Mouse (Mus musculus) spleen, postnatal 10 days (tissue): Measurements from ENCODE around the gene Cfap43.

Experiments
- DNase-seq, 2 experiments: peaks; one replicate each; pipeline ENCODE4 v3.0.0; 2021 to 2022; ENCODE audit warnings: low spot score in 2 of 2

The Cfap43 gene

GRCm38 (mm10) chr19:47885886-47886285, 33.2 kb downstream of the Cfap43 start:
- no peak for DNase-seq

GRCm38 (mm10) chr19:47885191-47885743, 33.8 kb downstream of the Cfap43 start:
- DNase-seq, result no peak

- no peak for DNase-seq
These were observed 34.6 kb downstream of the Cfap43 start for GRCm38 (mm10) chr19:47884296-47885085.

- DNase-seq, result no peak
These were observed 36.2 kb downstream of the Cfap43 start for GRCm38 (mm10) chr19:47882882-47883254.

- peak; percentile 73 to 89 for DNase-seq
These were observed 36.8 kb downstream of the Cfap43 start for GRCm38 (mm10) chr19:47882151-47882881.

GRCm38 (mm10) chr19:47881538-47881937, 37.5 kb downstream of the Cfap43 start:
- DNase-seq, result no peak

GRCm38 (mm10) chr19:47876252-47876651, 42.8 kb downstream of the Cfap43 start:
- DNase-seq, result no peak

GRCm38 (mm10) chr19:47871515-47871914, 47.6 kb downstream of the Cfap43 start:
- no peak for DNase-seq

GRCm38 (mm10) chr19:47870102-47870666, 48.9 kb downstream of the Cfap43 start:
- DNase-seq, result no peak

GRCm38 (mm10) chr19:47869516-47869915, 49.6 kb downstream of the Cfap43 start:
- no peak for DNase-seq

DNA sequence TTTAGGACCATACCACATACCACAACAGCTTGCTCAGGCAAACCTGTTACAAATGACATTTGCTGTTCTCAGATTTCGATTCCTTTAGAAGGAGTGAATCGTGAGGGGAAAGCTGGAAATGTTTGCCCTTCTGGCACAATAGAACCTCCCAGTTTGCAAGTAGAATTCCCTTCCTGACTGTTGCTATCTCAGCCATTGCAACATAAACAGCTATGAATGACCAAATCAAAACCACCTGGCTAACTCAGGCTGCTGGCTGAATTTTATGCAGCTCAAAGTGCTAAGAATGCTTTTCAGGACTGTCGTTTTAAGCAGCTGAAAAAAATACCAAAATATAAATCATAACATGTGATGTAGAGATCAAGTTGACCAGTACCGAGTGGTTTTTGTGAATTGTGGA, 50.1 kb downstream of the Cfap43 start:
- no peak for DNase-seq

- DNase-seq, result no peak
These were observed 51.4 kb downstream of the Cfap43 start for GRCm38 (mm10) chr19:47867628-47868175.

DNA sequence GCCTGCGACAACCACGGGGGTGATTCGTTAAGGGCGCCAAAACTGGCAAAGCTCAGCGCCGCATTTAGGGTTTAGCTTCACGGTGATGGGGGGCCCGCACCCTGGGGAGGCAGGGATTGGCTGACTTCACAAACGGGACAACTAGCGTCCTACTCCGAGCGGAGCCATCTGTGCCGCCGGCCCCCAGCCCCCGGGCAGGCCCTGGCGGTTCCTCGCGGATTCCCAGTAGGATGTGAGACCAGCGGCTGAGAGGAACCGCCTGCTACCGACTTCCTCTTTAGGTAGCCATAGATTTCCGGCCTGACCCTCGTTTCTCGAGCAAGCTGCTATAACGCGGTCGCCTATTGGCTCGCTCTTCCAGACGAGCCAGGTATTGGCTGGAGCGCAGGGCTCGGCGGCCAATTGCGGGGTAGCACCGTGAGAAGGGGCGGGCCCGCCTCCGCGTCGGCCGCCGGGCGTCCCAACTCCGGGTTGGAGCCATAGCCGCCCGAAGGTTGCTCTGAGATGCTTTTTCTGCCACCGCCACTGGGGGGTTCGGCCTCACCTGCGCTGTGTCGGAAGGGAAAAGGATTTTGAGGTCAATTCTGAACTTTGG, 53.6 kb downstream of the Cfap43 start, which contains the start of gene Gsto2:
Gene Gsto2 (plus strand): TSS at position 182 of the 595 bp plus-strand sequence.
- peak; percentile 78 to 94 for DNase-seq

DNA sequence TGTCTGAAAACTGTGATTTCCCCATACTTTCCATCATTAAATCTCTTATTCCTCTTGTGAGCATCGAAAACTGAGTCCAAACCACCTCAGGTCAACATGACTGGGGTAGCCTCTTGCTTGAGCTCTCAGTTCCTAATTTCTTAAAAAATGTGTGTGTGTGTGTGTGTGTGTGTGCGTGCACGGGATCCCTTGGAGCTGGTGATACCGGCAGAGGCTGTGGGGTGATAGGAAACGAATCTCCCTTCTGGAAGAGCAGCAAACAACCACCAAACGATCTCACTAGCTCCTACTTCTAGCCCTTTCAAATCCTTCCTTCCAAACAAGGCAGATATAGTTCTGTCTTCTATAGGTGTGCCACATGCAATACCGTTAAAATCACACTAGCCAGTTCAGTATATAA, 54.4 kb downstream of the Cfap43 start:
- DNase-seq, result no peak

- DNase-seq, result no peak
These were observed 55.0 kb downstream of the Cfap43 start for GRCm38 (mm10) chr19:47864051-47864450.

GRCm38 (mm10) chr19:47862581-47862980, 56.5 kb downstream of the Cfap43 start:
- no peak for DNase-seq

- no peak for DNase-seq
These were observed 59.9 kb downstream of the Cfap43 start for GRCm38 (mm10) chr19:47859180-47859579.

DNA sequence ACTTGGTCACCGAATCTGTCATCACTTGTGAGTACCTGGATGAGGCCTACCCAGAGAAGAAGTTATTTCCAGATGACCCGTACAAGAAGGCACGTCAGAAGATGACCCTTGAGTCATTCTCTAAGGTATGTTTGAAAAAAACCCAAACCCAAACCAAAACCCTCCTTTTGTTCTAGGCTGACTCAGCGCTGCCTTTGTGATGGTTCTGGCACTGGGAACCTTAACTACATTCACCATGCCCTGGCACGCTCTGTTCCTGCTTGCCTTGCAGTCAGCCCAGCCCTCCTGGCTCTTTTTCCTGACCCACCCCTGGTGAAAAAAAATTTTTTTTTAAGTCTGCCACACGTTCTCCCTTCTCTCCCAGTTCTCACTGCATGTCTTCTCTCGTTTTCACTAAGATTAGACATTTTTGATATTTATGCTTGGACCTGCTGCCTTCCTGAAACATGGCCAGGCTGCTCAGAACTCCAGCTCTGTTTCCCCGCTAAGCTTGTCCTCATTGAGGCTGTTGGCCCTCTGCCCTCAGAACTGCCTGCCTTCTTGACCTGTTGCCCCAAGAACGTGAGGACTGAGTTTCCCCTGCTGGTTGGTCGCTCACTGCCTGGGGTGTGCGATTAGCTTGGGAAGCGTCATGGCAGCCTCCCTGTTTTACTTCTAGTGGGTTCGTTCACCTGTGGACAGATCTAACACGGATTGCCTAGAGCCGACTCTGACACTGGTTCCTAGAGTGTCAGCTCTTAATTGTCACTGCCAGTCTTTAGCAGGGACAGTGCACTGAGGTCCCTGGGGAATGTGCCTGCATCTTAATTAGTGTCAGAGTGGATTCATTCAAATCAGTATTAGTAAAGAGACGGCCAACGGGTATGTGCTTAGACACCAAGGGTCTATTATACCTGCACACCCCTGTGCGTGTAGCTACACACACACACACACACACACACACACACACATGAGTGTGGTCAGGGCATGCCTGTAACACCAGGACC, 60.8 kb downstream of the Cfap43 start:
- no peak for DNase-seq

DNA sequence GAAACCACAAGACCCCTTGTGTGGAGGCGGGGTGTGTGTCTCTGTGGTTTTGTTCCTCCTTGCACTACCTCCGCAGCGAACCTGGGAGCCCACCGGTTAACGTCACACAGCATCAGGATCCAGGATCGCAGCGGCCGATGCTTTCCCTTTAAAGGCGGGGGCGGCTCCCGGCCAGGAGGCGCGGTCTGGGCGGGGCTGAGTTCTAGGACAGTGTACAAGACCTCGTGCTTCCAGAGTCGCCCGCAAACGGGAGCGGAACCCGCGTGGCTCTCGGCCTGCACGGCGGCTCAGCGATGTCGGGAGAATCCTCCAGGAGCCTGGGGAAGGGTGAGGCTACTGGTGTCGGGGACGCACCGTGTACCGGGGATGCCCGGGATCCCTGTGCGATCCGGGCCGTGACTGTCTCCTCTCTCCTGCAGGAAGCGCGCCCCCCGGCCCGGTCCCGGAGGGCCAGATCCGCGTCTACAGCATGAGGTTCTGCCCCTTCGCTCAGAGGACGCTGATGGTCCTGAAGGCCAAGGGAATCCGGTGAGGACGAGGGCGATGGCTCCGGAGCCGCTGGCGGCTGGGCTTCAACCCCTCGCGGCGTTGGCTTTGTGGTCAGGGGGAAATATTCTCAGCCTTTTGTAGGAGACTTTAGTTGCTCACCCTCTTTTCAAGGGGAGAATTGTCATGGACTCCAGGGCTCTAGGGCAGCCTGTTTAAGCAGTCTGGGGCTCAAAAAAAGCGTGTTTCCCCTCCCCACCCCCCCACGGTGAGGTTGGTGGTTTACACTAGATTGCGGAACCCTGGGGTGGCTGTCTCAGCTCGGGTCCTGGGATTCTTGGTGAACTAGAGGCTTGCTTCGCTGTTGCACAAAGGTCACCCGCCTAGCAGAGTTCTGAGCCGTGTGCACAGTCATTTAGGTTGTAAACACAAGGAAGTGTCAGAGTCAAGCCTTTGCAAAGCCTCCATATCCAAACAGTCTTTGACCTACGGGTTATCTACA, 64.0 kb downstream of the Cfap43 start, which contains the start of gene Gsto1:
Gene Gsto1 (plus strand): TSS at position 175 of the 988 bp plus-strand sequence.
- DNase-seq, result peak; percentile 63 to 83
